In the genomic region with DNA sequence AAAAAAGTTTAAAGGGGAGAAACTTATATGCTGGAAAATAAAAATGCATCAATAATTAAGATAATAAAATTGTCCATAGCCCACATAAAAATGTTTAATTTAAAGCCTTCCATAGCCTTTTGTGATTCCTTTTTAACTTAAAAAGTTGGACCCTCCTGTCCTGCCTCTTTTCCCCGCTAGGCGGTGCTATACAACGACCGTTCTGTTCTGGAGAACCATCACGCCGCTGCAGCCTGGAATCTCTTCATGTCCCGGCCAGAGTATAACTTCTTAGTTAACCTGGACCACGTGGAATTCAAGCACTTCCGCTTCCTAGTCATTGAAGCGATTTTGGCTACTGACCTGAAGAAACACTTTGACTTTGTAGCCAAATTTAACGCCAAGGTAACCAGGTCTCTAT, we compare ENCODE assay signal across 9 mouse cellular contexts. TPM values are rescaled to one million over a fixed set of nuclear protein-coding genes. Genes with fewer than 3 reads are reported as not detected.
DNase-seq lines count a peak whose midpoint lies in the region; ATAC-seq and TF ChIP-seq lines count a peak whose summit lies in the region.
"Had no signal": no experiment of that assay in that cellular context is flagged by ENCODE, and none has a peak within 500 bp of the region (broad histone marks: within the 10 kb centered on the region; RNA-seq: fewer than 3 reads in every experiment).

No protein-coding gene starts in this region.

- H3K4me3 ChIP-seq in heart, adult 2 months = no peak overlapping the region
- H3K4me3 ChIP-seq in heart, embryonic 10.5 days = no peak overlapping the region
- H3K4me3 ChIP-seq in ES-Bruce4 (ENCODE audit: low read depth, low read length) = no peak overlapping the region
- H3K4me3 ChIP-seq in forebrain, postnatal 0 days (ENCODE audit: low read depth, low read length) = no peak overlapping the region
- H3K4me3 ChIP-seq: hindbrain, embryonic 15.5 days had no signal

- no peak overlapping the region for H3K9ac ChIP-seq in heart, adult 2 months (ENCODE audit: low read depth, low read length)
- H3K9ac ChIP-seq in ES-Bruce4 (ENCODE audit: low read depth, poor library complexity, severe bottlenecking) = no peak overlapping the region
- H3K9ac ChIP-seq in forebrain, postnatal 0 days = no peak overlapping the region
- H3K9ac ChIP-seq: hindbrain, embryonic 15.5 days had no signal

- H3K9me3 ChIP-seq in heart, embryonic 10.5 days = no peaks in the 10 kb centered on the region
- H3K9me3 ChIP-seq in ES-Bruce4 (replicated peaks; ENCODE audit: control insufficient read depth, insufficient read depth, low read length, poor library complexity, severe bottlenecking) = peaks cover 10% of the 10 kb centered on the region; the same call in 1 of the 2 replicates
- H3K9me3 ChIP-seq in forebrain, postnatal 0 days (ENCODE audit: low read length) = no peaks in the 10 kb centered on the region
- H3K9me3 ChIP-seq: hindbrain, embryonic 15.5 days had no signal

- intact Hi-C loops in heart, adult 2 months (cut with DNase I) = loop anchor here (5.0 kb wide), 1 partner anchor 89 kb away; no protein-coding TSS in a partner anchor

- WGBS in heart, adult 2 months = 21% methylated on average over 11 of the region's 11 CpGs
- WGBS in heart, embryonic 10.5 days = 17% methylated on average over 11 of the region's 11 CpGs
- 17% methylated on average over 11 of the region's 11 CpGs for WGBS in forebrain, postnatal 0 days

- no peak for TF ChIP-seq POLR2A in heart, adult 2 months (IDR thresholded peaks at IDR 0.05; ENCODE audit: insufficient read depth, low read depth, low read length)
- no peak for TF ChIP-seq POLR2A in ES-Bruce4 (IDR thresholded peaks at IDR 0.05; ENCODE audit: insufficient read depth, low read length)
- TF ChIP-seq POLR2A in brain, embryonic 14.5 days (IDR thresholded peaks at IDR 0.05; ENCODE audit: borderline replicate concordance, extremely low read depth, insufficient read depth, insufficient read length, poor library complexity, severe bottlenecking) = no peak

- H3K27me3 ChIP-seq in heart, adult 2 months (ENCODE audit: control insufficient read depth, insufficient read depth, low read length) = no peaks in the 10 kb centered on the region
- H3K27me3 ChIP-seq in heart, embryonic 10.5 days (ENCODE audit: insufficient read depth, poor library complexity, severe bottlenecking) = no peaks in the 10 kb centered on the region
- no peaks in the 10 kb centered on the region for H3K27me3 ChIP-seq in ES-Bruce4 (ENCODE audit: control insufficient read depth, insufficient read depth, low read length, poor library complexity, severe bottlenecking)
- H3K27me3 ChIP-seq in forebrain, postnatal 0 days (ENCODE audit: insufficient read depth, low read length) = no peaks in the 10 kb centered on the region; the same call in 1 of the 2 replicates

- no peak overlapping the region for H3K4me2 ChIP-seq in forebrain, postnatal 0 days (ENCODE audit: low read depth)
- H3K4me2 ChIP-seq: hindbrain, embryonic 15.5 days had no signal

- no peak for TF ChIP-seq EP300 in heart, adult 2 months (IDR thresholded peaks at IDR 0.05; ENCODE audit: insufficient read depth, low read depth, low read length)
- TF ChIP-seq EP300 in ES-Bruce4 (IDR thresholded peaks at IDR 0.05; ENCODE audit: insufficient read depth, low read depth, low read length) = no peak

- no peak for ATAC-seq in forebrain, postnatal 0 days
- peak; percentile 91 for ATAC-seq in megakaryocyte progenitor cell, adult 5-6 weeks (replicated peaks; ENCODE audit: poor library complexity)

- no peaks in the 10 kb centered on the region for H3K79me2 ChIP-seq in heart, adult 2 months (replicated peaks; ENCODE audit: control insufficient read depth, insufficient read depth, low read length)

- peak; percentile 85 for TF ChIP-seq CTCF in heart, adult 2 months (IDR thresholded peaks at IDR 0.05)
- TF ChIP-seq CTCF in ES-Bruce4 (IDR thresholded peaks at IDR 0.05; ENCODE audit: low read depth, low read length) = peak; percentile 68
- peak; percentile 76 for TF ChIP-seq CTCF in brain, embryonic 14.5 days (IDR thresholded peaks at IDR 0.05; ENCODE audit: borderline replicate concordance, extremely low read depth, insufficient read depth, insufficient read length)
- peak; percentile 71 for TF ChIP-seq CTCF in forebrain, postnatal 0 days (IDR thresholded peaks at IDR 0.05; ENCODE audit: low read depth)

- H3K27ac ChIP-seq in heart, adult 2 months = no peak overlapping the region
- no peak overlapping the region for H3K27ac ChIP-seq in heart, embryonic 10.5 days
- no peak overlapping the region for H3K27ac ChIP-seq in ES-Bruce4 (ENCODE audit: insufficient read depth, low read length)
- H3K27ac ChIP-seq in forebrain, postnatal 0 days (ENCODE audit: low read depth, low read length) = no peak overlapping the region
- H3K27ac ChIP-seq: hindbrain, embryonic 15.5 days had no signal

- H3K4me1 ChIP-seq in heart, adult 2 months (ENCODE audit: control insufficient read depth, insufficient read depth, low read length) = peaks cover 1% of the 10 kb centered on the region; the same call in 1 of the 2 replicates
- H3K4me1 ChIP-seq in heart, embryonic 10.5 days = peaks cover 9% of the 10 kb centered on the region; the same call in 1 of the 2 replicates
- no peaks in the 10 kb centered on the region for H3K4me1 ChIP-seq in ES-Bruce4 (ENCODE audit: control insufficient read depth, insufficient read depth, low read length)
- no peaks in the 10 kb centered on the region for H3K4me1 ChIP-seq in forebrain, postnatal 0 days (ENCODE audit: insufficient read depth)
- H3K4me1 ChIP-seq: hindbrain, embryonic 15.5 days had no signal

- no peaks in the 10 kb centered on the region for H3K36me3 ChIP-seq in heart, adult 2 months (ENCODE audit: control insufficient read depth, insufficient read depth, low read length)
- peaks cover 13% of the 10 kb centered on the region; the same call in 1 of the 2 replicates for H3K36me3 ChIP-seq in heart, embryonic 10.5 days
- no peaks in the 10 kb centered on the region for H3K36me3 ChIP-seq in ES-Bruce4 (ENCODE audit: control insufficient read depth, insufficient read depth, low read length, poor library complexity, severe bottlenecking)
- no peaks in the 10 kb centered on the region for H3K36me3 ChIP-seq in forebrain, postnatal 0 days (ENCODE audit: insufficient read depth)
- H3K36me3 ChIP-seq: hindbrain, embryonic 15.5 days had no signal

- DNase-seq in heart, adult 2 months = peak; percentile 10 to 53
- no peak for DNase-seq in heart, embryonic 10.5 days (ENCODE audit: low spot score)
- peak; percentile 76 for DNase-seq in brain, embryonic 14.5 days (ENCODE audit: low read depth)
- peak; percentile 61 for DNase-seq in forebrain, postnatal 0 days
- peak; percentile 23 to 78 for DNase-seq in kidney, postnatal 36 days
- peak; percentile 19 to 38 for DNase-seq in urinary bladder, postnatal 36 days (ENCODE audit: low spot score in 2 of 2)

RNA-seq across cellular contexts. Expression of a gene that starts 35.5 kb away (rescaled TPM):
- total RNA-seq in heart, adult 2 months (2021) = under 1 TPM; 0.23 TPM
- polyA plus RNA-seq in heart, adult 2 months (2012; rRNA removed) = 0.14 and 0.35 TPM in 2 replicates
- 0.30 TPM in 1 of 2 replicates, not detected in the other for polyA plus RNA-seq in heart, embryonic 10.5 days (2016; fragmentation: Nextera tagmentation; extraction: Ambion mirVana)
- polyA plus RNA-seq in ES-Bruce4 (2011; ENCODE audit: insufficient read depth, insufficient read length, low read depth, missing spikeins) = not detected in 2 replicates
- 9.2 and 11.8 TPM in 2 replicates for polyA plus RNA-seq in brain, embryonic 14.5 days (2012; rRNA removed)
- total RNA-seq in forebrain, postnatal 0 days (2014; rRNA removed) = 35.7 and 39.5 TPM in 2 replicates
- polyA plus RNA-seq in forebrain, postnatal 0 days (2015; fragmentation: Nextera tagmentation; extraction: Ambion mirVana) = 33.8 and 34.2 TPM in 2 replicates
- not detected in 2 replicates for total RNA-seq in megakaryocyte progenitor cell, adult 5-6 weeks (2015)
- not detected in 2 replicates for total RNA-seq in megakaryocyte progenitor cell, adult 5-6 weeks (2017)
